Mouse (Mus musculus): ENCODE data around the gene Gnmt. TPM values are rescaled to one million over a fixed set of nuclear protein-coding genes. Genes with fewer than 3 reads are reported as not detected.

Gnmt gene
- polyA plus RNA-seq, 1 experiment from 2014 or later: 0.37 TPM

DNA sequence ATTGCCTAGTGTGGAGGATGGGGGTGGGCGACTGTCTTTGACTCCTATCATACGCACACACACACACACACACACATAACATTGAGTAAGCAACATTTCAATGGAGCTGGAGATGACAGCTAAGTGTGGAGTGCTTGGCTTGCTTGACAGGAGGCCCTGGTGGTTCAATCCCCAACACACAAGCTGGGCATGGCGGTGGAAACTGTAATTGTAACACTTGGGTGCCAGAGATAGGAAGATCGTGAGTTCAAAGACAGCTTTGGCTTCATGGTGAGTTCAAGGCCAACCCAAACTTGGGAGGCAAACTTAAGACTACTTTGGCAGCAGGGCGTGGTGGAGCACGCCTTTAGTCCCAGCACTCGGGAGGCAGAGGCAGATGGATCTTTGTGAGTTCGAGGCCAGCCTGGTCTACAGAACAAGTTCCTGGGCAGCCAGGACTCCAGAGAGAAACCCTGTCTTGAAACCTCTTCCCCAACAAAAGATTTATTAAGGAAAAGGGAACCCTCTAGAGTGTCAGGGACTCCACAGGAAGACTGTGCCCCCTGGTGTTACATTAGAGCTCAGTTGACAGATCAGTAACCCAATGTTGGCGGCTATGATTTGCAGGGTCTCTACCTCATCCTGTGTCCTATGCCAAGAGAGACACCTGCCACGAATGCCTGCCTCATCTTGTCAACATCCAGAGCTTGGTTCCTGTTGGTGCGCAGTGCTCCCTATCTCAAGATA lies 14.0 kb downstream of the Gnmt start:
- Histone ChIP-seq H3K36me3 (ENCODE audit: control insufficient read depth, insufficient read depth, low read length) (peaks cover 4% of the 10 kb centered on the region; the same call in 1 of the 2 replicates), H3K4me1 (ENCODE audit: control insufficient read depth, insufficient read depth, low read length) (peaks cover 9% of the 10 kb centered on the region), H3K9ac (ENCODE audit: low read length) (no peak overlapping the region), H3K9me3 (ENCODE audit: control insufficient read depth, low read length) (no peaks in the 10 kb centered on the region), H3K27ac (ENCODE audit: low read depth, low read length) (no peak overlapping the region), H3K4me2 (ENCODE audit: low read depth) (no peak overlapping the region), H3K27me3 (ENCODE audit: control insufficient read depth, insufficient read depth, low read length) (no peaks in the 10 kb centered on the region), H3K4me3 (ENCODE audit: low read depth, low read length) (no peak overlapping the region)
- DNase-seq (ENCODE audit: low spot score) (no peak), ATAC-seq (ENCODE audit: insufficient read depth, low FRiP score, low TSS enrichment) (no peak)
- 94% methylated on average over 11 of the region's 11 CpGs for WGBS

- no peak for DNase-seq (ENCODE audit: low spot score)
- Histone ChIP-seq H3K9ac (ENCODE audit: low read length) (no peak overlapping the region), H3K9me3 (ENCODE audit: control insufficient read depth, low read length) (no peaks in the 10 kb centered on the region), H3K36me3 (ENCODE audit: control insufficient read depth, insufficient read depth, low read length) (peaks cover 4% of the 10 kb centered on the region; the same call in 1 of the 2 replicates), H3K27me3 (ENCODE audit: control insufficient read depth, insufficient read depth, low read length) (no peaks in the 10 kb centered on the region), H3K4me2 (ENCODE audit: low read depth) (no peak overlapping the region), H3K4me3 (ENCODE audit: low read depth, low read length) (no peak overlapping the region), H3K4me1 (ENCODE audit: control insufficient read depth, insufficient read depth, low read length) (peaks cover 9% of the 10 kb centered on the region), H3K27ac (ENCODE audit: low read depth, low read length) (no peak overlapping the region)
- no peak for ATAC-seq (ENCODE audit: insufficient read depth, low FRiP score, low TSS enrichment)
- 86% methylated on average over 9 of the region's 9 CpGs for WGBS
Measured at GRCm38 (mm10) chr17:46713849-46714248, 15.1 kb downstream of the Gnmt start.

GRCm38 (mm10) chr17:46712442-46712841 lies 16.5 kb downstream of the Gnmt start:
- Histone ChIP-seq H3K4me3 (ENCODE audit: low read depth, low read length) (peak overlapping the region; percentile 98), H3K27ac (ENCODE audit: low read depth, low read length) (no peak overlapping the region), H3K27me3 (ENCODE audit: control insufficient read depth, insufficient read depth, low read length) (no peaks in the 10 kb centered on the region), H3K9me3 (ENCODE audit: control insufficient read depth, low read length) (no peaks in the 10 kb centered on the region), H3K4me1 (ENCODE audit: control insufficient read depth, insufficient read depth, low read length) (peaks cover 9% of the 10 kb centered on the region), H3K9ac (ENCODE audit: low read length) (peak overlapping the region; percentile 90), H3K36me3 (ENCODE audit: control insufficient read depth, insufficient read depth, low read length) (peaks cover 4% of the 10 kb centered on the region; the same call in 1 of the 2 replicates), H3K4me2 (ENCODE audit: low read depth) (peak overlapping the region; percentile 99)
- DNase-seq (ENCODE audit: low spot score) (no peak), ATAC-seq (ENCODE audit: insufficient read depth, low FRiP score, low TSS enrichment) (no peak)
- 83% methylated on average over 7 of the region's 7 CpGs for WGBS

GRCm38 (mm10) chr17:46711612-46712271 lies 17.2 kb downstream of the Gnmt start:
- peak overlapping the region; percentile 99 for H3K4me2 ChIP-seq (ENCODE audit: low read depth)
- H3K9ac ChIP-seq (ENCODE audit: low read length): peak overlapping the region; percentile 90
- no peaks in the 10 kb centered on the region for H3K27me3 ChIP-seq (ENCODE audit: control insufficient read depth, insufficient read depth, low read length)
- H3K9me3 ChIP-seq (ENCODE audit: control insufficient read depth, low read length): no peaks in the 10 kb centered on the region
- DNase-seq (ENCODE audit: low spot score) (no peak), ATAC-seq (ENCODE audit: insufficient read depth, low FRiP score, low TSS enrichment) (peak; percentile 59)
- H3K4me1 ChIP-seq (ENCODE audit: control insufficient read depth, insufficient read depth, low read length): peaks cover 9% of the 10 kb centered on the region
- H3K36me3 ChIP-seq (ENCODE audit: control insufficient read depth, insufficient read depth, low read length): peaks cover 4% of the 10 kb centered on the region; the same call in 1 of the 2 replicates
- H3K27ac ChIP-seq (ENCODE audit: low read depth, low read length): 0 out of 2 replicates have a peak overlapping the region, but pooled peaks have one; percentile 62
- under 1% methylated on average over 68 of the region's 76 CpGs for WGBS
- H3K4me3 ChIP-seq (ENCODE audit: low read depth, low read length): peak overlapping the region; percentile 98

- H3K9ac ChIP-seq (ENCODE audit: low read length): peak within 1 kb of the TSS; percentile 90
- H3K27ac ChIP-seq (ENCODE audit: low read depth, low read length): 0 out of 2 replicates have a peak within 1 kb of the TSS, but pooled peaks have one; percentile 62
- no peaks in the 10 kb centered on the region for H3K9me3 ChIP-seq (ENCODE audit: control insufficient read depth, low read length)
- H3K4me2 ChIP-seq (ENCODE audit: low read depth): peak within 1 kb of the TSS; percentile 99
- peak; percentile 93 for DNase-seq (ENCODE audit: low spot score)
- peak within 1 kb of the TSS; percentile 98 for H3K4me3 ChIP-seq (ENCODE audit: low read depth, low read length)
- peaks cover 9% of the 10 kb centered on the region for H3K4me1 ChIP-seq (ENCODE audit: control insufficient read depth, insufficient read depth, low read length)
- peaks cover 4% of the 10 kb centered on the region; the same call in 1 of the 2 replicates for H3K36me3 ChIP-seq (ENCODE audit: control insufficient read depth, insufficient read depth, low read length)
- WGBS: 8% methylated on average over 36 of the region's 36 CpGs
- ATAC-seq (ENCODE audit: insufficient read depth, low FRiP score, low TSS enrichment): peak; percentile 87
- H3K27me3 ChIP-seq (ENCODE audit: control insufficient read depth, insufficient read depth, low read length): no peaks in the 10 kb centered on the region
Measured at GRCm38 (mm10) chr17:46710959-46711597, 17.9 kb downstream of the Gnmt start, which contains the start of gene Pex6. TSS of gene Pex6 (plus strand) at chr17:46711463.

DNA sequence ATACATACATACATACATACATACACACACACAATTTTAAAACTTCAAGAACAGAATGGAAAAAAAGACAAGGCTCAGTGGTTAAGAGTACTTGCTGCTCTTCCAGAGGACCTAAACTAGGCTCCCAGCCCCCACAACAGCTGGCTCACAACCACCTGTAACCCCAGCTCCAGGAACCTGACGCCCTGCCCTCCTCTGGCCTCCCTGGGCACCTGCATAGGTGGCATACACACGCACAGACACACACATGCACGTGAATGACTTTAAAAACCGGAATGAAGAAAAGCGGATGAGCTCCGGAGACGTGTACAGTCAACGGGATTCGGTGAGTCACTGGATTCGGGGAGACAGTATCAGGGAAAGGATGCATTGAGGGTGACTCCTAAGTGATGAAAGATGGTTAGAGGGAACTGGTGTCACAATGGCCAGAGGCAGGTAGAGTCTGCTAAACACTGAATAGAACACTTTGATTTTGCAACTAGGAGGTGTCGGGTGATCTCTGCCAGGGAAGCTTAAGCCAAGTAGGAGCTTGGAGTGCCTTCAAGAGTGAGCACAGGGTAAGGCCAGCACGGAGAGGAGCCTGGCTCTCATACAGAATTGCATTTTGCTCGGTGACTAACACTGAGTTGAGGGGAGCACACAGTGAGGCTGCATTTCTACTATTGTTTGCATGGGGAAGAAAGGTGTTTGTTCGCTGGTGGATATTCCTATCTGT lies 22.4 kb downstream of the Gnmt start:
- ATAC-seq (ENCODE audit: insufficient read depth, low FRiP score, low TSS enrichment) (no peak), DNase-seq (ENCODE audit: low spot score) (no peak)
- H3K36me3 ChIP-seq (ENCODE audit: control insufficient read depth, insufficient read depth, low read length): no peaks in the 10 kb centered on the region
- H3K4me2 ChIP-seq (ENCODE audit: low read depth): no peak overlapping the region
- H3K9ac ChIP-seq (ENCODE audit: low read length): no peak overlapping the region
- H3K9me3 ChIP-seq (ENCODE audit: control insufficient read depth, low read length): no peaks in the 10 kb centered on the region
- no peak overlapping the region for H3K27ac ChIP-seq (ENCODE audit: low read depth, low read length)
- H3K4me3 ChIP-seq (ENCODE audit: low read depth, low read length): no peak overlapping the region
- no peaks in the 10 kb centered on the region for H3K27me3 ChIP-seq (ENCODE audit: control insufficient read depth, insufficient read depth, low read length)
- H3K4me1 ChIP-seq (ENCODE audit: control insufficient read depth, insufficient read depth, low read length): peaks cover 17% of the 10 kb centered on the region
- WGBS: 92% methylated on average over 14 of the region's 14 CpGs

DNA sequence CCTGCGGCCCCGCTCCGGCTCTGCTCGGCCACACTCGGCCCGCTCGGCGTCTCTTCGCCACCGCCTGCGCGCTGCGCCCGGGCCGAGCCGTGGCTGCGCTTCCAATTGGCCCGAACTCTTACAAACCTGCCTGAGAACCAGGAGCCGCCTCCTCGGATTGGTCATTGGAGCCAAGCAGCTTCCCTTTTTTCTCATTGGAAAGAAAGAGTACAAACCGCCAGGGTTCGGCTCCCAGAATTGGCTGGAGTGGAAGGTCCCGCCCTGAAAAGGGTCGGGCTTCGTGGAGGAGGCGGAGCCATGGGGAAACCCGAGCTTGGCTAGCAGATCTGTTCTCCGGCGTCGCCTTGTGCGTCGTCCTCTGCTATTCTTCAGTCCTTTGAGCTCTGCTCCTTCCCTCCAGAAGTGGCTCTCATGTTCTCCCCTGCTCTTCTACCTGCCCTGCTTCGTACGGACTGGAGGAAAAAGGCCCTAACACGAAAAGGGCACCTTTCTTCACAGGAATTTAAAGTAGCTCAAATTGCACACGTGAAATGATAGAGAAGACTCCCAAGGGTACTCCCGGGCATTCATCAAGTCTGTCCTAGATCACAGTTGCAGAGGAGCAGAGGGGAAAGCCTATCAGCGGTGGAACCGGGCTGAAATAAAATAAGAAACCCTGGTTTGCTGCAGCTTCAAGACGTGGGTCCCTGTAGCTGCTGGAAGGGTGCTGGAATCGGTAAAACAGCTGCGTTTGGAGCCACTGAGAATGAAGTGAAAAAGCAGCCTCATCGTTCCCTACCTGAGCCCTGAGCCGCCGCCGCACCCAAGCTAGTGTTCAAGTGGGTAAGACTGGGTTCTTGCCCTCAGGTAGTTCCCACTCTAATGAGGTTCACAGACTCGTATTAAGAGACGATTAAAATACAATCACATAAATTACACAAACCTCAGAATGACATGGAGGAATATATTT lies 23.8 kb downstream of the Gnmt start, which contains the start of gene Ppp2r5d:
Gene Ppp2r5d (minus strand): TSS at position 225 of the 949 bp plus-strand sequence.
- H3K36me3 ChIP-seq (ENCODE audit: control insufficient read depth, insufficient read depth, low read length): no peaks in the 10 kb centered on the region
- no peaks in the 10 kb centered on the region for H3K27me3 ChIP-seq (ENCODE audit: control insufficient read depth, insufficient read depth, low read length)
- DNase-seq (ENCODE audit: low spot score) (peak; percentile 97), ATAC-seq (ENCODE audit: insufficient read depth, low FRiP score, low TSS enrichment) (peak; percentile 93)
- peaks cover 17% of the 10 kb centered on the region for H3K4me1 ChIP-seq (ENCODE audit: control insufficient read depth, insufficient read depth, low read length)
- 1% methylated on average over 48 of the region's 48 CpGs for WGBS
- peak within 1 kb of the TSS; percentile 69 for H3K27ac ChIP-seq (ENCODE audit: low read depth, low read length)
- peak within 1 kb of the TSS; percentile 73 for H3K9ac ChIP-seq (ENCODE audit: low read length)
- H3K4me2 ChIP-seq (ENCODE audit: low read depth): peak within 1 kb of the TSS; percentile 76
- H3K9me3 ChIP-seq (ENCODE audit: control insufficient read depth, low read length): no peaks in the 10 kb centered on the region
- peak within 1 kb of the TSS; percentile 76 for H3K4me3 ChIP-seq (ENCODE audit: low read depth, low read length)

All from neural tube, embryonic 11.5 days (tissue).